Mouse (Mus musculus) cerebral cortex, adult 2 months (tissue): Measurements from ENCODE around the gene Vmn1r2.

Experiments used
- WGBS: fragments of 180-500 bp; shearing (Covaris S2); methylation state at CpG from one replicate; pipeline ENCODE4 v1.1.7; 2018; 5-methylcytosine and 5-hydroxymethylcytosine counted together

Vmn1r2 gene

DNA sequence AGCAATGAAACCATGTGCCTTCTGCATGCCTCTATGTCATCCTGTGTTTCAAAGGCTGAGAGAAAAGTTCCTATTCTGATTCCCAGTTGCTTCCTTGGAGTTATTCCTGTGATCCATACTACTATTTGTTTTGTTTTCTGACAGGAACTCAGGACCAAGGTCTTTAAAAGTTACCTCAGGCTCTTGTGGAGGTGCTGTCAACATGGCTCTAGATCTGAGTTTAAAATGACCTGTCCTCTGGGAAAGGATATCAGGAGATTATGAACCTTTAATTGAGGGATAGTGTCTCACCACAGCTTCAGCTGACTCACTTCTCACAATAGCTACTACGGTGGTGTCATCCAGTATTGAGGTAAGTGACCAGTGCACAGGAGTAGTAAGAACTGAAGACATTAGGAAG is at the start of gene Vmn1r2:
TSS of gene Vmn1r2 (plus strand) at position 301 of the 400 bp plus-strand sequence.
- WGBS: no CpG with 5 or more reads among the region's 1 CpGs

DNA sequence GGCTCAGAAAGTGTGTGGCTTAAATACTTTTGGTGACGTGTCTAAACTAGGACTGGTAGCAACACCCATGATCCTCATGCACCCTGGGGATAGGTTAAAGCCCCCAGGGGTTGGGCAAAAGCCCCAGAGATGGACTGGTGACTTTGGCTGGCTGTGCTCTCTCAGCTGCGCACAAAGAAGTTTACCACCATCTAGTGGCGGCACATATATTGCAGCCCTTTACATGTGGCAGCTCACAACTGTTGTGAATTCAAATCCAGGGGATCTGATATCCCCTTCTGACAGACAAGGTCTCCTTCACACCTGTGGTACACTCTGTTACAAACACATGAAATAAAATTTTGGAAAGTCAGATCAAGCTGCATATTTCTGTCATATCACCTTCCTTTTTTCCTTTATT is 19.2 kb upstream of the Vmn1r2 start:
- 23% methylated on average over 2 of the region's 3 CpGs for WGBS

DNA sequence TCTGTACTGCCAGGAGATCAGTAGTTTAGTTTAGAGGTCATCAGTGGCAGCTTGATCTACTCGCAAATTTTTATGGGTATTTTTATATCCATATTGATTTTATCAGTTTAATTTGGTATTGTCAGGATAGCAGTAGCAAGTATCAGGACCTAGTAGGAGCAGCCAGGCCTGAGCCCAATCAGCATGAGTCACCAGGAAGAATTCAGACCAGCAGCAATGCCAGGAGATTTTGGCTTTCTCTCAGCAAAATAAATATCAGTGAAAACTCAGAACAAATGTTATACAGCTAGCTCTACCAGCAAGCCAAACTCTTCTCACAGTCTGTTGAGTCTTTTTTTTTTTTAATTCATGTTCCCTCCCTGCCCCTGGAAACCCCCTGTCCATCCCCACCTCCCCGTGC is 13.8 kb upstream of the Vmn1r2 start:
- 69% methylated on average over 2 of the region's 2 CpGs for WGBS

DNA sequence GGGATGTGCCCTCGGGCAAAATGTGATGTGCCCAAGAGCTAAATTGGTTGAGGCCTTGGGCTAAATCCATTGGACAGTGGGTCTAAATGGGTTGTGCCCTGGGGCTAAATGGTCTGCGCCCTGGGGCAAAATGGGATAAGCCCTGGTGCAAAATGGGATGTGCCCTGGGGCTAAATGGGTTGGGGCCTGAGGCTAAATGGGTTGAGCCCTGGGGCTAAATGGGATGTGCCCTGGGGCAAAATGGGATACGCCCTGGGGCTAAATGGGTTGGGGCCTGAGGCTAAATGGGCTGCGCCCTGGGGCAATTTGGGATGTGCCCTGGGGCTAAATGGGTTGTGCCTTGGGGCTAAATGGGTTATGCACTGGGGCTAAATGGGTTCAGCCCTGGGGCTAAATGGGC is 2.1 kb upstream of the Vmn1r2 start:
- WGBS: 94% methylated on average over 4 of the region's 4 CpGs

DNA sequence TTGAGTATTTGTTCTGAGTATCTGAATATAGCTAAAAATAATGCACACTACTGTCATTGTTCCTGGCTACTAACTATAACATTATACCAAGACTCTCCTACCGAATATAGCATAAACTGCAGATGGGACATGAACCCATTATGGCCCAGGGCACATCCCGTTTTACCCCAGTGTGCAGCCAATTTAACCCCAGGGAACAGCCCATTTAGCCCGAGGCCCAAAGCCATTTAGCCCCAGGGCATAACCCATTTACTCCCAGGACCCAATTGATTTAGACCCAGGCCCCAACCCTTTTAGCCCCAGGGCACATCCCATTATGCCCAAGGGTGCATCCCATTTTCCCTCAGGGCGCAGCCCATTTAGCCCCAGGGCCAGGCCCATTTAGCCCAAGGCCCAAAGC is 7.5 kb downstream of the Vmn1r2 start:
- WGBS: 71% methylated on average over 4 of the region's 4 CpGs

DNA sequence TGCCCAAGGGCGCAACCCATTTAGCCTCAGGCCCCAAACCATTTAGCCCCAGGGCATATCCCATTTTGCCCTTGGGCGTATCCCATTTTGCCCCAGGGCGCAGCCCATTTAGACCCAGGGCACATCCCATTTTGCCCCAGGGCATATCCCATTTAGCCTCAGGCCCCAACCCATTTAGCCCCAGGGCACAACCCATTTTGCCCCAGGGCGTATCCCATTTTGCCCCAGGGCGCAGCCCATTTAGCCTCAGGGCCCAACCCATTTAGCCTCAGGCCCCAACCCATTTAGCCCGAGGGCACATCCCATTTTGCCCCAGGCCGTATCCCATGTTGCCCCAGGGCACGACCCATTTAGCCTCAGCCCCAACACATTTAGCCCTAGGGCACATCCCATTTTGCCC is 8.6 kb downstream of the Vmn1r2 start:
- 90% methylated on average over 7 of the region's 8 CpGs for WGBS

DNA sequence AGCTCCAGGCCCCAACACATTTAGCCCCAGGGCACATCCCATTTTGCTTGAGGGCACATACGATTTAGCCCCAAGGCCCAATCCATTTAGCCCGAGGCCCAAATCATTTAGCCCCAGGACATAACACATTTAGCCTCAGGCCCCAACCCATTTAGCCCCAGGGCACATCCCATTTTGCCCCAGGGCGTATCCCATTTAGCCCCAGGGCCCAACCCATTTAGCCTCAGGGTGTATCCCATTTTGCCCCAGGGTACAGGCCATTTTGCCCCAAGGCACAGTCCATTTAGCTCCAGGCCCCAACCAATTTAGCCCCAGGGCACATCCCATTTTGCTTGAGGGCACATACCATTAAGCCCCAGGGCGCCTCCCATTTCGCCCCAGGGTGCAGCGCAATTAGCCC is 9.1 kb downstream of the Vmn1r2 start:
- 88% methylated on average over 6 of the region's 6 CpGs for WGBS

DNA sequence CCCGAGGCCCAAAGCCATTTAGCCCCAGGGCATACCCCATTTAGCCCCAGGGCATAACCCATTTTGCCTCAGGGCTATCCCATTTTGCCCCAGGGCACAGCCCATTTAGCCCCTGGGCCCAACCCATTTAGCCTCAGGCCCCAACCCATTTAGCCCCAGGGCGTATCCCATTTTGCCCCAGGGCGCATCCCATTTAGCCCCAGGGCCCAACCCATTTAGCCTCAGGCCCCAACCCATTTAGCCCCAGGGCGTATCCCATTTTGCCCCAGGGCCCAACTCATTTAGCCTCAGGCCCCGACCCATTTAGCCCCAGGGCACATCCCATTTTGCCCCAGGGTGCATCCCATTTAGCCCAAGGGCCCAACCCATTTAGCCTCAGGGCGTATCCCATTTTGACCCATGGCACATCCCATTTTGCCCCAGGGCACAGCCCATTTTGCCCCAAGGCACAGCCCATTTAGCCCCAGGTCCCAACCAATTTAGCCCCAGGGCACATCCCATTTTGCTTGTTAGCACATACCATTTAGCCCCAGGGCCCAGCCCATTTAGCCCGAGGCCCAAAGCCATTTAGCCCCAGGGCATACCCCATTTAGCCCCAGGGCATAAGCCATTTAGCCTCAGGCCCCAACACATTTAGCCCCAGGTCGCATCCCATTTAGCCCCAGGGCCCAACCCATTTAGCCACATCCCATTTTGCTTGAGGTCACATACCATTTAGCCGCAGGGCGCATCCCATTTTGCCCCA is 9.8 kb downstream of the Vmn1r2 start:
- WGBS: 89% methylated on average over 10 of the region's 10 CpGs

DNA sequence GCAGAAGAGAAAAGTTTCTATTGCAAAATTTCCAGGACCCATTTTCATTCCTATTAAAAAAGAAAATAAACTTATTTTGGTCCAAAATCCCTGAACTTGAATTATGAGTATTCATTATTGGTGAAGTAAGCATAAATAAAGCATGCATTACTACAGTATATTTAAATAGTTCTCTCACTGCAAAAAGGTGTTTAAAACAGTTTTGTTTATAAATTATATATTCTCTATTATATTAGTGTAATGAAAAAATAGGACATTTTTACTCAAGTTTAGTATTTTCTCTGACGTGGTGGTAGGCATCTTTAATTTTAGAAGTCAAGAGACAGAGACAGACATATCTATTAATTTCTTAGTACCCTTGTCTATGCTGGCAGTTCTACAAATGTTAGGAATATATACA is 18.1 kb downstream of the Vmn1r2 start, which contains the start of gene Vmn1r3:
TSS of gene Vmn1r3 (minus strand) at position 101 of the 400 bp plus-strand sequence.
- WGBS: 88% methylated on average over 1 of the region's 1 CpGs

DNA sequence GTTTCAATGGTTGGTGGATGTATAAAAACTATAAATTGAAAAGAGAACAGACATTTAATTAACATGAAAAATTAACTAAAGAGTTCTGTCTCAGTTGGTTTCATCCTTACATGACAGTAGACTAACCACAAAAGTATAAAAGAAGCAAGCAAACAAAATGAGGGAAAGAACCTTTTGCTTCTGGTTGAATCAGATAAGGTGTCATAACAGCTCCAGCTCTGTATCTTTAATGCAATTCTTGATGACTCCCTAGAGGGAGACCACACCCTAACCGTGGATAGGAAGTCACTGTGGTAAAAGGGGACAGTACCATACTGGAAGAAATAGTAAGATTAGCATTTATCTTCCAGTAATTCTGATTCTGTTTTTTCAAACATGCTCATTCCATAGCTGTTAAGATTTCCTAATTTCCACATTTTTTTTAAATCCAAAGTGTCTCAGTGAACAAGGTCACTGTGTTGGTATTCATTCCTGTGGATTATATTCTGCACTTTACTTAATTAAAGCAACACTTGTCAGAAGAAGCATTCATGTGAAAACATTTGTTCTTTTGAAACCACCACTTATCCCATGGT is 42.6 kb downstream of the Vmn1r2 start:
- 60% methylated on average over 1 of the region's 1 CpGs for WGBS

DNA sequence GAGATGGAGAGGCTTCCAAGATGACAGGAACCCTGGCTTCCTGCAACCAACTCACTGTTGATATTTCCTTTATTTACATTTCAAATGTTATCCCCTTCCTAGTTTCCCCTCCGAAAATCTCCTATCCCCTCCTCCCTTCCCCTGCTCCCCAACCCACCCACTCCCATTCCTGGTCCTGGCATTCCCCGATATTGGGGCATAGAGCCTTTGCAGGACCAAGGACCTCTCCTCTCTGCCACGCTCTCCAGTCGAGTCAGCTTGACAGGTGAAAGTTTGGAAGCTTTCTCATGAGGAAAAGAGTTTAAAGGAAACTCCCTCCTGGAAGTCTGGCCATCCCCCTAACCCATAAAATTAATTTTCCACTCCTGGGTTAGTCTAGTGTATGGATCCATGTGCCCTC is 46.2 kb downstream of the Vmn1r2 start:
- WGBS: 76% methylated on average over 4 of the region's 4 CpGs

DNA sequence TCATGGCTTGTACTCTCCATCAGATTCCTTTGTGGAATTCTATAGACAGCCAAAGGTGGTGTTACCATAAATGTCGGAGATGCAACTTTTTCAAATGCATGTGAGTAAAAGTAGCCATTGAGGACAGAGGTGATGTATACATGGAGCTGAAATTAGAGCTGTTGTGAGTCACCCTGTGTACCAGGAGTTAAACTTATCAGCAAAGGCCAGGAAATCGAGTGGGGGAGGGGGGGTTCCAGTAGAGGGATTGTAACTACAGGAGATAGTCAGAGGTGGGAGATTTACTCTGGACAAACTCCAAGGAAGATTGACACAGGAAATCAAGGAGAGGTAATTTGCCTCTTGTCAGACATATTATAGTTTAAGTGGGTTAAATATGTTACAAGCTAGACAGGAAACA is 49.3 kb downstream of the Vmn1r2 start:
- 73% methylated on average over 2 of the region's 2 CpGs for WGBS
